Mouse (Mus musculus) monocyte, adult 59 days (primary cell): ENCODE results near the gene Gm3095. TPM values are rescaled to one million over a fixed set of nuclear protein-coding genes. Genes with fewer than 3 reads are reported as not detected.

Experiments
- total RNA-seq, 2 experiments: library from RNA; stranded (reverse); gene quantifications; one replicate each; pipeline ENCODE4 v1.2.4; 2023

The Gm3095 gene
- total RNA-seq: not detected

GRCm38 (mm10) chr14:3963247-3963646 is at the start of gene Gm3095:
Gene Gm3095 (plus strand): TSS chr14:3963547.

GRCm38 (mm10) chr14:3931456-3931855 is 31.9 kb upstream of the Gm3095 start, which contains the start of gene Gm3029:
Gene Gm3029 (plus strand): TSS chr14:3931756.

GRCm38 (mm10) chr14:3998094-3998493 is 34.7 kb downstream of the Gm3095 start, which contains the start of gene Gm3099:
Gene Gm3099 (plus strand): TSS chr14:3998394.

Other genes starting within 250 kb of the Gm3095 start
- not detected for gene Gm3002, start 153.5 kb upstream of the Gm3095 start, total RNA-seq
- gene Gm3033, start 117.3 kb upstream of the Gm3095 start, total RNA-seq: not detected
- gene Gm2916, start 79.4 kb upstream of the Gm3095 start, total RNA-seq: not detected
- not detected for gene Gm3029, start 31.8 kb upstream of the Gm3095 start, total RNA-seq
- gene Gm3099, start 34.8 kb downstream of the Gm3095 start, total RNA-seq: not detected
- not detected for gene Gm5796, start 60.4 kb downstream of the Gm3095 start, total RNA-seq
- gene Gm3115, start 120.6 kb downstream of the Gm3095 start, total RNA-seq: not detected
- gene Gm8108, start 147.0 kb downstream of the Gm3095 start, total RNA-seq: not detected
- not detected for gene Gm3127, start 201.5 kb downstream of the Gm3095 start, total RNA-seq
- gene Gm2974, start 219.0 kb downstream of the Gm3095 start, total RNA-seq: not detected